Mouse (Mus musculus) megakaryocyte, embryonic 14.5 days (primary cell): ENCODE data around the gene Pfkfb3.

ENCODE experiments used
- FLI1 ChIP-seq: IDR thresholded peaks from 2 replicates; pipeline ENCODE4 v1.6.1; 2012; ENCODE audit warnings: low read length, inconsistent platforms, mixed read lengths
- GATA1 ChIP-seq: IDR thresholded peaks from 3 replicates; pipeline ENCODE4 v1.6.1; 2012; ENCODE audit warnings: mixed read lengths, low read length, inconsistent platforms, borderline replicate concordance

DNA sequence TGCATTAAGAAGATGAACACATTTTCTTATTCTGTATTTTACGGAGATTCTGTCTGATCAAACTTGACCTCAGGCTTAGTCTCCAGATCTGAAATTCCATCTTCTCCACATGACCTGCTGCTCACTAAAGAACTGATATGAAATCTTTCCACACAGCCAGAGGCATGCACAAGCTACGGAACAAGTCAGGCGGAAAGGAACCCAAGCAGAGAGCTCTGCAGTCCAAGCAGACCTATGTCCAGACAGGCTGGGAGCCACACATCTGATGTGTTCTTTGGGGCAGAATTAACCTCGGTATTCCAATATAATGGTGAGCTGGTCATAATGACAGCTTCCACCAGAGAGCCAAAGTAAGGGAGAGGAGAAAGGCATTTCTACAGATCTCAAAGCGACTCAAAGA is 120.5 kb downstream of the Pfkfb3 start:
- no peak for TF ChIP-seq GATA1
- no peak for TF ChIP-seq FLI1
